Mouse (Mus musculus): ENCODE measurements at regions not wholly inside any gene's neighbourhood (a gene's known extent, or its start where the extent isn't known, plus 50 kb on each side); places are given as distances from the start of the nearest gene placed in this dataset.

DNA sequence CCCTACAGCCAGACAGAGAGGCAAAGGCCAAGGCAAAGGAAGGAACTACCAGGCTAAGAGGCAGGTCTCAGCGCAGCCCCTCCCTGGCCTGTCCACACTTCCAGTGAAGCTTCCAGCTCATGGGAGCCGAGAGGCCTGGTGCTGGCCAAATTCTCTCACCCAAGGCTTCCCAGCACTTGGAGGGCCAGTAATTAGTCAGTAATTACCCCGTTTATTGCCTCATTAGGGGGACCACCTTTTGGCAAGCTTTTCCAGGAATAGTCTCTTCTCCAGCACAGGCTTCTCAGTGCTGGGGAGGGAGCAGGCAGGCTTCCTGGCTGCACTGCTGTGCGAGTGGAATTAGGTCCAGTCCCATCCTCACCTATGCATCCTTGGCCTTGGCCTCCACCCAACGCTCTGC is 252.8 kb upstream of the Nxpe4 start:
- no peak for DNase-seq (ENCODE audit: low spot score)

- DNase-seq (ENCODE audit: low spot score) = no peak
Measured at GRCm38 (mm10) chr9:47910501-47910906, 251.3 kb upstream of the Nxpe4 start.

DNA sequence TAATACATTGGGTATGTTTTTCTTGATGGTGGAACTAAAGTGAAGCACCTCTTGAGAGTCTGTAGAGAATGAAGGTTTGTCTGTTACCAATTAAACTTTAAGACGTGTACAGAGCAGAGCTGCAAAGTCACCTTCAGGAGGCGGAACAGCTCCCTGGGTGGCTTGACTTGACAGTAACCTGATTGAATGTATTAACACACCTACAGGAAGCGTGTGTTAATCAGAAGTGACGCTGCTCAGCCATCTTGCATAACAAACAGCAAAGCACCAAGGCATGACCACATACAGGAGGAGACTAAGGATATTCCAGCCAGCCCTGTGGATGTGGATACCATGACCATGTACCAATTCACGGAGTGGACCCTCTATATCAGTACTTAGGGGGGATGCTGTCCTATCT is 249.0 kb upstream of the Nxpe4 start:
- no peak for DNase-seq (ENCODE audit: low spot score)

- no peak for DNase-seq (ENCODE audit: low spot score)
Measured at GRCm38 (mm10) chr9:47935299-47935698, 226.5 kb upstream of the Nxpe4 start.

DNA sequence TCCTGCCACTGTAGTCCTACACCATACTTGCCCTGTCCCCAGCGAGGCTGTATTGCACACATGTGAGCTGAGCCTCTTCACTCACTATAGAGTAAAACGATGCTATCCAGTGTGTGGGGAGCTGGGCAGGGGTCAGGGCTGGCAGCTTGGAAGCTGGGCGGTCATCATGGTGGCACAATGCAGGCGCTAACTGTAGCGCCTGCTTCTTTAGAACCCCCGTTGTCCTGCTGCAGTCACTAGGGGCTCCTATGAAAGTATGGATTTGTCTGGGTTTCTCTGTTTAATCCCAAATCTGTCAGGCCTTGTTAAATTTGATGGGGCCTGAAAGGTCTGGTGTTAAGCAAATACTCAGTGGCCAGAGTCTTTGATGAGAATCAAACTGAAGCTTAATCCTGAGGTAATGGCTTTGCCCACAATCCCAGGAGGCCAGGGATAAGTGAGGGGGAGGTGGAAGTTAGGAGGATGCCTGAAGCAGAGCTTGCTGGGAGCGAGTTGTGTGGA is 225.8 kb upstream of the Nxpe4 start:
- no peak for DNase-seq (ENCODE audit: low spot score)

GRCm38 (mm10) chr9:47938941-47939710 is 222.7 kb upstream of the Nxpe4 start:
- no peak for DNase-seq (ENCODE audit: low spot score)

DNA sequence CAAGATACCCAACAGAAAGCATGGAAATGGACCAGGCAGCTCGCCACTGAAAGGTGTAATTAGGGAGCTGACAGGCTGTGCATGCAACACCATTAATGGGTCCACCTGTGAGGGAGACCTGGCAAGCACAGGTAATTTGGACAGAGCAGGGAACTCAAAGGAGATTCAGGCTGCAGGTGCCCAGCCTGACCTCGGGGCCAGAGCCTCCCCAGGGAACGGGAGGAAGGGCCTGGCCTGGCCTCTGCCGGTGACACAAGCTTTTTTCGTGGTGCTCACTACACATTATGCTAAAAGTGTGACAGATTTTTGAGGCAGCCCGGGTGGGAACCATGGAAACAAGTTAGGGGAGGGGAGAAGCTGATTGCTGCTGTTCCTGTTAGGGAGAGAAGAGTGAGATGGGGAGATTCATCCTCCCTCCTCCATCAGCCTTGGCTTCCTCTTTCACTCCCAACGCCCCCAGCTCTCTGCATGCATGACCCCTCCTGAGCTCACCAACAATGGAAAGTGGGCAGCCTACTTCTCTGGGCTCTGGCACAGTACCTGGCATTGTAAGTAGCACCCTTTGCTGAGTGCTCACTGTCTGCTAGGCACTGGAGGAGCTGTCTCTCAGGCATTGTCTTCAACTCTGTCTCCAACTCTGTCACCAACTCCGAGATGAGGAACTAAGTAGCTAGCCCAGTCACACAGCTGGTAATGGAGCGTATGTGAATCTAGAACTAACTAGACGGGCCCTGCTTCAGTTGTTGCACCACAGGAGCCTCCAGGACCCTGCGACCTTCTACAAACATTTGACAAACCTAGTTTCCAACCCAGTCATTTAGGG is 218.9 kb upstream of the Nxpe4 start:
- no peak for DNase-seq (ENCODE audit: low spot score)

GRCm38 (mm10) chr9:47946226-47946625 is 215.6 kb upstream of the Nxpe4 start:
- no peak for DNase-seq (ENCODE audit: low spot score)

GRCm38 (mm10) chr9:47957881-47958280 is 203.9 kb upstream of the Nxpe4 start:
- DNase-seq (ENCODE audit: low spot score) = no peak

- no peak for DNase-seq (ENCODE audit: low spot score)
Measured at GRCm38 (mm10) chr9:47958861-47959260, 203.0 kb upstream of the Nxpe4 start.

GRCm38 (mm10) chr9:47961176-47961575 is 200.6 kb upstream of the Nxpe4 start:
- no peak for DNase-seq (ENCODE audit: low spot score)

GRCm38 (mm10) chr9:47962161-47962560 is 199.7 kb upstream of the Nxpe4 start:
- DNase-seq (ENCODE audit: low spot score) = no peak

- DNase-seq (ENCODE audit: low spot score) = no peak
Measured at GRCm38 (mm10) chr9:47962589-47962988, 199.2 kb upstream of the Nxpe4 start.

DNA sequence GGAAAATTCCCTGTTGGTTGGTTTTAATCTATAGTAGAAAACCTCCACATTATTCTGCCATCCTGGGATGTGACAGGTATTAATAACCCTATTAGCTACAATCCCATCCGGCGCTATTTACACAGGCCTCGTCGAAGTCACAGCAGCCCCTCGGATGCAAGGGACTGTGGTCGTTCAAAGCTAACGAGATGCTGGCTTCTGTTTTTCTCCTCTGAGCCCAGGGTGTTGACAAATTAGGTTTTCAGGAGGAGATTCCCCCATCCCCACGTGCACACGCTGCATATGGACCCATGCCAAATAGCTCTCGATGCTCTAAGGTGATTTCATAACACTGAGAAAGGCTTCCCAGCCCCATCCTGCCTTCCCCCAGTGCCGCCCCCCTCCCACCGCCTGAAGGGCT is 188.7 kb upstream of the Nxpe4 start:
- DNase-seq (ENCODE audit: low spot score) = no peak

DNA sequence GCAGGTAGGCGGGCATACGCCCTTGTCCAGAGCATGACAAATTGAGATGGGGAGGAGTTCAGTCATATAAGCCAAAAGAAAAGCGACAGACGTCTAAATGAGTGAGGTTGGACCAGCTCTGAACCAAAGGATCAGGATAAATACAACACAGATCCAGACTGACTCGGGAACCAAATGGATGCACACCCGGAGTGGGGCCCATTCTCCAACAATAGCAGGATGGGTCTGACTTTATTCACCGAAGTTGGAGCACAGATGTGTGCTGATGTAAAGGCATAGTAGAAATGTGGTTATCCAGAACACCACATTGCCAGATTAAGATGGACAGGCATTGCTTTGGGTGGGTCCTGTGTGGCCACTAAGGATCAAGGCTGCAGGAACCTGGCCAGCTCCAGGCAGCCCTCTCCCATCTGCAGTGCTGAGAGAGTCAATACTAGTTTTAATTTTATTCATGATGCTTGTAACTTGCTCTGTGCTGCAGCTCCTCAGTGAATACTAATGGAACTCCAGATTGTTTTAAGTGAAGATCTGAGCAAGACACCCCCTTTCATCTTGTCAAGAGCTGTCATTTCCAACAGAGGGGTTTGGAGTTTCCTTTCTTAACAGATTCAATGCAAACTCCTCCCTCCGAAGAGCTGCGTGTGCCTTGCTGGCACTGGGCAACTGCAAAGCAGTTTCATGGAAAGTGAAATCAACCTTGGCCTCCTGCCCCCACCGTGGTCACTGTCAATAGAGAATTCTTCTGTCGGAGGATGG is 176.3 kb upstream of the Nxpe4 start:
- DNase-seq (ENCODE audit: low spot score) = no peak

DNA sequence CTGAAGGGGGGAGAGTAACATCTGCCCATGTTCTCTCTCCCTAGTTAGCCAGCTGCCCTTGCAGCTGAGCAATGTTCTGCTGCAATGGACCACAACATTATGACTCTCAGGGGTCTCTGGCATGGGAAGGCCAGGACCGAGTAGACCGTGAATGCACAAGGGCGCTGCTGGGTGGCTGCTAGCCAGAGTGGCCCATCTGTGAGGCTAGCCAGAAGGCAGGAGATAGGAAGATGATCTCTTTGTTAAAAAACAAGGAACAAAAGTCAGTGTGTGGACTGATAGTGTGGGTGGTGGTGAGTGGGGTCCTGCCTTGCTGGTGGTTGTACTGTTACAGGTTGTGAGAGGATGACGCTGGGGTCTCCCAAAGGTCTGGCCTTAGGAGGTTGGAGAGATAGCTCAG is 174.6 kb upstream of the Nxpe4 start:
- no peak for DNase-seq (ENCODE audit: low spot score)

- DNase-seq (ENCODE audit: low spot score) = no peak
Measured at GRCm38 (mm10) chr9:47994671-47995070, 167.2 kb upstream of the Nxpe4 start.

- DNase-seq (ENCODE audit: low spot score) = no peak
Measured at GRCm38 (mm10) chr9:47999632-48000031, 162.2 kb upstream of the Nxpe4 start.

DNA sequence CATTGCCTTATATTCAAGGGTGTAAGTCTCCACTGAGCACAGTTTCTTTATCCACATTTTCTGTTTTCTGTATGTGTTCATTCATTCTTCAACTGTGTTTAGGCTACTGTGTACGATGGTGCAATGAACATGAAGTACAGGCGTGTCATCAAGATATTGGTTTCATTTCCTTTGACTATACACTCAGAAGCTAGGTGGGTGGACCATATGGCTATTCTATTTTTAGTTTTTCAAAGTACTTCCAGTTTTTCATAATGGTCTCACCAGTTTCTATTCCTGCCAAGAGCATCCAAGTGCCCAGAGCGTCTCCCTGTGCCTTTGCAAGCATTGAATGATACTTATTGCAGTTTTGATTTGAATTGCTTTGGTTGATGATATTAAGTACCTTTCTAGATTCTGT is 132.8 kb upstream of the Nxpe4 start:
- DNase-seq (ENCODE audit: low spot score) = no peak

DNA sequence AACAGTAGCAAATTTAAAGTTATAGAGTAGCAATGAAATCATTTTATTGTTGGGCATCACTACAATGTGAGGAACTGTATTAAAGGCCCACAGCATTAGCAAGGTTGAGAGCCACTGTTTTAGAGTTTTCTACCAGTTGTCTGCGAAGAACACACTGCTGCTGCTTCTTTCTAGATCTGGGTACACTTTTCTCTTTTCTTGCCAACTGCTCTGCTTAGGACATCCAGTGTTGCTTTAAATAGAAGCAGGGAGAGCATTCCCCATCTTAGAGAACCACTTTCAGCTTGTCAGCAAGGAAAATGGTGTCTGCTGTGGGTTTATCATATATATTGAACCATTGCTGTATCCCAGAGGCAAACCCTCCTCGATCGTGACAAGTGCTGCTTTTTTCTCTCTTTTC is 131.0 kb upstream of the Nxpe4 start:
- DNase-seq (ENCODE audit: low spot score) = no peak

- no peak for DNase-seq (ENCODE audit: low spot score)
Measured at GRCm38 (mm10) chr9:48035959-48036358, 125.9 kb upstream of the Nxpe4 start.

DNA sequence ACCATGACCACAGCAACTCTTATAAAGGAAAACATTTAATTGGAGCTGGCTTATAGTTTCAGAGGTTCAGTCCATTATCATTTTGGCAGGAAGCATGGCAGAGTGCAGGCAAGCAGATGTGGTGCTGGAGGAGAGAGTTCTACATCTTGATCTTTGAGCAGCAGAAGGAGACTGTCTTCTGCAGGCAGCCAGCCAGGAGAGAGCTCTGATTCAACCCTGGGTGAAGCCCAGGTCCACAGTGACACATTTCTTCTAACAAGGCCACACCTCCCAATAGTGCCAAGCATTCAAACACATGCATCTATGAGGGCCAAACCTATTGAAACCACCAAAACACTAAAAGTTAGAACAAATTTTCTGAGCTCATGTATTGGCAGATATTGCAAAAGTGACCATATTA is 117.0 kb upstream of the Nxpe4 start:
- DNase-seq (ENCODE audit: low spot score) = no peak

GRCm38 (mm10) chr9:48047846-48048245 is 114.0 kb upstream of the Nxpe4 start:
- DNase-seq (ENCODE audit: low spot score) = no peak
